Mouse (Mus musculus): ENCODE data around the gene Gar1. TPM values are rescaled to one million over a fixed set of nuclear protein-coding genes. Genes with fewer than 3 reads are reported as not detected.

The Gar1 gene
- polyA plus RNA-seq, 1 experiment from 2014 or later: 52.2 TPM

GRCm38 (mm10) chr3:129823293-129823692 lies 7.9 kb downstream of the Gar1 start:
- no peak overlapping the region for H3K9ac ChIP-seq (ENCODE audit: low read depth, low read length)
- no peak overlapping the region for H3K4me3 ChIP-seq (ENCODE audit: low read length)
- no peaks in the 10 kb centered on the region for H3K27me3 ChIP-seq (ENCODE audit: control insufficient read depth, insufficient read depth, low read length)
- H3K4me1 ChIP-seq (ENCODE audit: control insufficient read depth, insufficient read depth, low read length): no peaks in the 10 kb centered on the region
- peaks cover 49% of the 10 kb centered on the region for H3K36me3 ChIP-seq (ENCODE audit: control insufficient read depth, insufficient read depth, low read length)
- H3K4me2 ChIP-seq (replicated peaks; ENCODE audit: low read depth, low read length): no peak overlapping the region
- no peaks in the 10 kb centered on the region for H3K9me3 ChIP-seq (ENCODE audit: control insufficient read depth, low read length)
- H3K27ac ChIP-seq (ENCODE audit: low read depth, low read length): no peak overlapping the region
- 58% methylated on average over 5 of the region's 5 CpGs for WGBS
- ATAC-seq (ENCODE audit: low FRiP score, low TSS enrichment): 0 out of 2 replicates have a peak, but pooled peaks have one; percentile 17

- H3K4me1 ChIP-seq (ENCODE audit: control insufficient read depth, insufficient read depth, low read length): no peaks in the 10 kb centered on the region
- peaks cover 43% of the 10 kb centered on the region for H3K36me3 ChIP-seq (ENCODE audit: control insufficient read depth, insufficient read depth, low read length)
- H3K9me3 ChIP-seq (ENCODE audit: control insufficient read depth, low read length): no peaks in the 10 kb centered on the region
- H3K4me2 ChIP-seq (replicated peaks; ENCODE audit: low read depth, low read length): no peak within 1 kb of the TSS
- H3K9ac ChIP-seq (ENCODE audit: low read depth, low read length): no peak within 1 kb of the TSS
- ATAC-seq (ENCODE audit: low FRiP score, low TSS enrichment): no peak
- no peak within 1 kb of the TSS for H3K4me3 ChIP-seq (ENCODE audit: low read length)
- no peaks in the 10 kb centered on the region for H3K27me3 ChIP-seq (ENCODE audit: control insufficient read depth, insufficient read depth, low read length)
- WGBS: 93% methylated on average over 11 of the region's 11 CpGs
- H3K27ac ChIP-seq (ENCODE audit: low read depth, low read length): no peak within 1 kb of the TSS
Measured at GRCm38 (mm10) chr3:129822206-129822775, 8.9 kb downstream of the Gar1 start, which contains the start of gene Rrh. Gene Rrh (minus strand): TSS chr3:129822587.

- Histone ChIP-seq H3K4me3 (ENCODE audit: low read length) (no peak overlapping the region), H3K27ac (ENCODE audit: low read depth, low read length) (no peak overlapping the region), H3K36me3 (ENCODE audit: control insufficient read depth, insufficient read depth, low read length) (peaks cover 40% of the 10 kb centered on the region), H3K27me3 (ENCODE audit: control insufficient read depth, insufficient read depth, low read length) (no peaks in the 10 kb centered on the region), H3K4me1 (ENCODE audit: control insufficient read depth, insufficient read depth, low read length) (no peaks in the 10 kb centered on the region), H3K9me3 (ENCODE audit: control insufficient read depth, low read length) (no peaks in the 10 kb centered on the region), H3K4me2 (replicated peaks; ENCODE audit: low read depth, low read length) (no peak overlapping the region), H3K9ac (ENCODE audit: low read depth, low read length) (no peak overlapping the region)
- ATAC-seq (ENCODE audit: low FRiP score, low TSS enrichment): no peak
- 83% methylated on average over 8 of the region's 8 CpGs for WGBS
Measured at GRCm38 (mm10) chr3:129821736-129822135, 9.5 kb downstream of the Gar1 start.

- Histone ChIP-seq H3K4me2 (replicated peaks; ENCODE audit: low read depth, low read length) (no peak overlapping the region), H3K27me3 (ENCODE audit: control insufficient read depth, insufficient read depth, low read length) (no peaks in the 10 kb centered on the region), H3K36me3 (ENCODE audit: control insufficient read depth, insufficient read depth, low read length) (peaks cover 31% of the 10 kb centered on the region), H3K9me3 (ENCODE audit: control insufficient read depth, low read length) (no peaks in the 10 kb centered on the region), H3K4me3 (ENCODE audit: low read length) (no peak overlapping the region), H3K4me1 (ENCODE audit: control insufficient read depth, insufficient read depth, low read length) (no peaks in the 10 kb centered on the region), H3K27ac (ENCODE audit: low read depth, low read length) (no peak overlapping the region), H3K9ac (ENCODE audit: low read depth, low read length) (no peak overlapping the region)
- ATAC-seq (ENCODE audit: low FRiP score, low TSS enrichment): no peak
- 68% methylated on average over 9 of the region's 9 CpGs for WGBS
Measured at GRCm38 (mm10) chr3:129820847-129821246, 10.3 kb downstream of the Gar1 start.

- Histone ChIP-seq H3K27me3 (ENCODE audit: control insufficient read depth, insufficient read depth, low read length) (no peaks in the 10 kb centered on the region), H3K27ac (ENCODE audit: low read depth, low read length) (no peak within 1 kb of the TSS), H3K4me1 (ENCODE audit: control insufficient read depth, insufficient read depth, low read length) (no peaks in the 10 kb centered on the region), H3K36me3 (ENCODE audit: control insufficient read depth, insufficient read depth, low read length) (no peaks in the 10 kb centered on the region), H3K9me3 (ENCODE audit: control insufficient read depth, low read length) (no peaks in the 10 kb centered on the region), H3K4me3 (ENCODE audit: low read length) (no peak within 1 kb of the TSS), H3K9ac (ENCODE audit: low read depth, low read length) (no peak within 1 kb of the TSS), H3K4me2 (replicated peaks; ENCODE audit: low read depth, low read length) (no peak within 1 kb of the TSS)
- no peak for ATAC-seq (ENCODE audit: low FRiP score, low TSS enrichment)
- 79% methylated on average over 10 of the region's 10 CpGs for WGBS
Measured at GRCm38 (mm10) chr3:129803765-129804164, 27.4 kb downstream of the Gar1 start, which contains the start of gene Lrit3. Gene Lrit3 (minus strand): TSS chr3:129804030.

GRCm38 (mm10) chr3:129799011-129799410 lies 32.2 kb downstream of the Gar1 start:
- Histone ChIP-seq H3K4me2 (replicated peaks; ENCODE audit: low read depth, low read length) (no peak overlapping the region), H3K9ac (ENCODE audit: low read depth, low read length) (no peak overlapping the region), H3K4me1 (ENCODE audit: control insufficient read depth, insufficient read depth, low read length) (no peaks in the 10 kb centered on the region), H3K4me3 (ENCODE audit: low read length) (no peak overlapping the region), H3K9me3 (ENCODE audit: control insufficient read depth, low read length) (no peaks in the 10 kb centered on the region), H3K27me3 (ENCODE audit: control insufficient read depth, insufficient read depth, low read length) (no peaks in the 10 kb centered on the region), H3K36me3 (ENCODE audit: control insufficient read depth, insufficient read depth, low read length) (no peaks in the 10 kb centered on the region), H3K27ac (ENCODE audit: low read depth, low read length) (no peak overlapping the region)
- ATAC-seq (ENCODE audit: low FRiP score, low TSS enrichment): no peak
- WGBS: 75% methylated on average over 2 of the region's 2 CpGs

GRCm38 (mm10) chr3:129798551-129798950 lies 32.6 kb downstream of the Gar1 start:
- H3K36me3 ChIP-seq (ENCODE audit: control insufficient read depth, insufficient read depth, low read length): no peaks in the 10 kb centered on the region
- no peaks in the 10 kb centered on the region for H3K27me3 ChIP-seq (ENCODE audit: control insufficient read depth, insufficient read depth, low read length)
- ATAC-seq (ENCODE audit: low FRiP score, low TSS enrichment): no peak
- H3K4me3 ChIP-seq (ENCODE audit: low read length): no peak overlapping the region
- no peak overlapping the region for H3K9ac ChIP-seq (ENCODE audit: low read depth, low read length)
- H3K4me1 ChIP-seq (ENCODE audit: control insufficient read depth, insufficient read depth, low read length): no peaks in the 10 kb centered on the region
- no peaks in the 10 kb centered on the region for H3K9me3 ChIP-seq (ENCODE audit: control insufficient read depth, low read length)
- WGBS: 85% methylated on average over 11 of the region's 11 CpGs
- no peak overlapping the region for H3K4me2 ChIP-seq (replicated peaks; ENCODE audit: low read depth, low read length)
- H3K27ac ChIP-seq (ENCODE audit: low read depth, low read length): no peak overlapping the region

- ATAC-seq (ENCODE audit: low FRiP score, low TSS enrichment): no peak
- Histone ChIP-seq H3K9me3 (ENCODE audit: control insufficient read depth, low read length) (no peaks in the 10 kb centered on the region), H3K4me3 (ENCODE audit: low read length) (no peak overlapping the region), H3K4me2 (replicated peaks; ENCODE audit: low read depth, low read length) (no peak overlapping the region), H3K9ac (ENCODE audit: low read depth, low read length) (no peak overlapping the region), H3K36me3 (ENCODE audit: control insufficient read depth, insufficient read depth, low read length) (no peaks in the 10 kb centered on the region), H3K27ac (ENCODE audit: low read depth, low read length) (no peak overlapping the region), H3K27me3 (ENCODE audit: control insufficient read depth, insufficient read depth, low read length) (no peaks in the 10 kb centered on the region), H3K4me1 (ENCODE audit: control insufficient read depth, insufficient read depth, low read length) (no peaks in the 10 kb centered on the region)
- 82% methylated on average over 5 of the region's 5 CpGs for WGBS
Measured at GRCm38 (mm10) chr3:129797341-129797740, 33.9 kb downstream of the Gar1 start.

- Histone ChIP-seq H3K4me2 (replicated peaks; ENCODE audit: low read depth, low read length) (no peak overlapping the region), H3K36me3 (ENCODE audit: control insufficient read depth, insufficient read depth, low read length) (no peaks in the 10 kb centered on the region), H3K9me3 (ENCODE audit: control insufficient read depth, low read length) (no peaks in the 10 kb centered on the region), H3K9ac (ENCODE audit: low read depth, low read length) (no peak overlapping the region), H3K4me1 (ENCODE audit: control insufficient read depth, insufficient read depth, low read length) (no peaks in the 10 kb centered on the region), H3K27ac (ENCODE audit: low read depth, low read length) (no peak overlapping the region), H3K4me3 (ENCODE audit: low read length) (no peak overlapping the region), H3K27me3 (ENCODE audit: control insufficient read depth, insufficient read depth, low read length) (no peaks in the 10 kb centered on the region)
- ATAC-seq (ENCODE audit: low FRiP score, low TSS enrichment): no peak
- 82% methylated on average over 5 of the region's 5 CpGs for WGBS
Measured at GRCm38 (mm10) chr3:129793801-129794200, 37.4 kb downstream of the Gar1 start.
